Mouse (Mus musculus): ENCODE measurements around the gene Erlin1. TPM values are rescaled to one million over a fixed set of nuclear protein-coding genes. Genes with fewer than 3 reads are reported as not detected.

Gene Erlin1
- polyA plus RNA-seq, 1 experiment from 2014 or later, result 20.5 TPM

DNA sequence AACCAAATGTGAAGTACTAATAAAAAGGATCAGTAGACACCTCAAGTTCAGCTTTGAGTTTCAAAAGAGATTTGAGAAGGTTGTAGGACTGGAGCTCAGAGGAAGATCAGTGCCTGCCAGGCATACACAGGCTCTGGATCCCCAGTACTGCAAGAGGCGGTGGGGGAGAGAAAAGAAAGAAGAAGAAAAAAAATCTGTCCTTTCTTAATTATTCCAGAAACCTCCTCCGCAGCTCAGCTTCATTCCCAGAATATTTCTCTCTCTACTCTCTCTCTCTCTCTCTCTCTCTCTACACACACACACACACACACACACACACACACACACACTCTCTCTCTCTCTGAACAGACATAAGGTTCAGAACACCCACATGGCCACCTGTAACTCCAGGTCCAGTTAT, 10.4 kb upstream of the Erlin1 start:
- 86% methylated on average over 2 of the region's 2 CpGs for WGBS
- H3K36me3 ChIP-seq (replicated peaks), result peaks cover 95% of the 10 kb centered on the region
- H3K9me3 ChIP-seq, result no peaks in the 10 kb centered on the region
- no peaks in the 10 kb centered on the region for H3K27me3 ChIP-seq (replicated peaks; ENCODE audit: low read depth, poor library complexity, severe bottlenecking)
- no peak overlapping the region for H3K27ac ChIP-seq (replicated peaks)
- no peak overlapping the region for H3K4me3 ChIP-seq
- DNase-seq (ENCODE audit: low spot score), result no peak
- H3K4me1 ChIP-seq, result 0 out of 2 replicates have a peak, but pooled peaks cover 4% of the 10 kb centered on the region

- Histone ChIP-seq H3K27ac (replicated peaks) (no peak overlapping the region), H3K4me3 (no peak overlapping the region), H3K27me3 (replicated peaks; ENCODE audit: low read depth, poor library complexity, severe bottlenecking) (no peaks in the 10 kb centered on the region), H3K9me3 (no peaks in the 10 kb centered on the region), H3K4me1 (0 out of 2 replicates have a peak, but pooled peaks cover 4% of the 10 kb centered on the region), H3K36me3 (replicated peaks) (peaks cover 81% of the 10 kb centered on the region)
- 83% methylated on average over 4 of the region's 4 CpGs for WGBS
- DNase-seq (ENCODE audit: low spot score), result no peak
Measured at GRCm38 (mm10) chr19:44077024-44077423, 7.4 kb upstream of the Erlin1 start.

DNA sequence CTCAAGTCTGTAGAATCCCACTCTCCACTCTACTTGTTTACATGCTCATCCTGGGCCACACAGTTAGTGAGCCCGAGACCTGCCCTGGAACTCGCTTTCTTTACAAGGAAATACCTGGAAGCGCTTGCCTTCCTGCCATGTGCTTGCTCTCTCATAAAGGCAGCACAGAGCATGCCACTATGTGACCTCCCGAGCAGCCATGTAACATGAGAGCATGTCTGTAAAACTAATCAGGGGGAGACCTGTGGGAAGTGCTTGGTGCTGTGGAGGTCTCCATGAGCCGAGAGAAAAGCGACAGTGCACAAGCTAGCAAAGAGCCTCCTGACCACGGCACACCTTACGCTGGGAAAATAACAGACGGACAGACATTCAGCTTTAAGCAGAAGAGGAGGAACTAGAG, 6.9 kb upstream of the Erlin1 start:
- peaks cover 78% of the 10 kb centered on the region for H3K36me3 ChIP-seq (replicated peaks)
- H3K4me3 ChIP-seq, result no peak overlapping the region
- no peaks in the 10 kb centered on the region for H3K27me3 ChIP-seq (replicated peaks; ENCODE audit: low read depth, poor library complexity, severe bottlenecking)
- WGBS, result 76% methylated on average over 9 of the region's 9 CpGs
- 0 out of 2 replicates have a peak, but pooled peaks cover 4% of the 10 kb centered on the region for H3K4me1 ChIP-seq
- H3K9me3 ChIP-seq, result no peaks in the 10 kb centered on the region
- H3K27ac ChIP-seq (replicated peaks), result no peak overlapping the region
- DNase-seq (ENCODE audit: low spot score), result peak; percentile 10

GRCm38 (mm10) chr19:44074986-44075385, 5.4 kb upstream of the Erlin1 start:
- H3K4me3 ChIP-seq, result no peak overlapping the region
- no peaks in the 10 kb centered on the region for H3K27me3 ChIP-seq (replicated peaks; ENCODE audit: low read depth, poor library complexity, severe bottlenecking)
- DNase-seq (ENCODE audit: low spot score), result no peak
- no peak overlapping the region for H3K27ac ChIP-seq (replicated peaks)
- 86% methylated on average over 11 of the region's 11 CpGs for WGBS
- H3K4me1 ChIP-seq, result peaks cover 6% of the 10 kb centered on the region; the same call in 1 of the 2 replicates
- no peaks in the 10 kb centered on the region for H3K9me3 ChIP-seq
- peaks cover 70% of the 10 kb centered on the region for H3K36me3 ChIP-seq (replicated peaks)

GRCm38 (mm10) chr19:44071166-44071565, 1.6 kb upstream of the Erlin1 start:
- Histone ChIP-seq H3K36me3 (replicated peaks) (peaks cover 32% of the 10 kb centered on the region), H3K9me3 (no peaks in the 10 kb centered on the region), H3K4me1 (peaks cover 15% of the 10 kb centered on the region), H3K27ac (replicated peaks) (no peak overlapping the region), H3K27me3 (replicated peaks; ENCODE audit: low read depth, poor library complexity, severe bottlenecking) (0 out of 2 replicates have a peak, but pooled peaks cover 6% of the 10 kb centered on the region), H3K4me3 (no peak overlapping the region)
- DNase-seq (ENCODE audit: low spot score), result no peak
- WGBS, result 62% methylated on average over 5 of the region's 5 CpGs

GRCm38 (mm10) chr19:44069914-44070232, 288 bp upstream of the Erlin1 start:
- H3K4me3 ChIP-seq, result peak overlapping the region; percentile 84
- H3K4me1 ChIP-seq, result peaks cover 15% of the 10 kb centered on the region
- peaks cover 23% of the 10 kb centered on the region for H3K36me3 ChIP-seq (replicated peaks)
- H3K27me3 ChIP-seq (replicated peaks; ENCODE audit: low read depth, poor library complexity, severe bottlenecking), result 0 out of 2 replicates have a peak, but pooled peaks cover 6% of the 10 kb centered on the region
- WGBS, result 12% methylated on average over 4 of the region's 4 CpGs
- H3K9me3 ChIP-seq, result no peaks in the 10 kb centered on the region
- H3K27ac ChIP-seq (replicated peaks), result peak overlapping the region; percentile 84
- DNase-seq (ENCODE audit: low spot score), result no peak

DNA sequence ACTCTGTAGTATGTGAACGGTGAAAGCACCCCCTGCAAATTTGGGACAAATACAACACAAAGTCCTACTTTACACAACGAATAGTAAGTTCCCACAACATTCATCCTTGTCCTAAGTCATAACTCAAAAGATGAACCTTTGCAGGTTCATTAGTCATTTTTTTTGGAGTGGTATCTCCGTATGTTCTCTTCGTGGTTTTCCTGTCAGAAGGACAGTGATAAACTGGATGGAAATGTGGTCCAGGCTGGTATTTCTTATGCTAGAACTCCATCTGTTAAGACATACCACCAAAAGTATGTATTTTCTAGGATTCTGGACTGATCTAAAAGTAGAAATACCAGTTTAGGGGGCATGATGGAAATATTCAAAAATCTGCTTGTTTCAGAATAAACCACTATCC, 1.4 kb downstream of the Erlin1 start:
- H3K27ac ChIP-seq (replicated peaks), result no peak overlapping the region
- no peak for DNase-seq (ENCODE audit: low spot score)
- H3K4me1 ChIP-seq, result peaks cover 15% of the 10 kb centered on the region
- H3K4me3 ChIP-seq, result peak overlapping the region; percentile 84
- WGBS, result 87% methylated on average over 4 of the region's 4 CpGs
- no peaks in the 10 kb centered on the region for H3K9me3 ChIP-seq
- H3K36me3 ChIP-seq (replicated peaks), result peaks cover 27% of the 10 kb centered on the region
- H3K27me3 ChIP-seq (replicated peaks; ENCODE audit: low read depth, poor library complexity, severe bottlenecking), result 0 out of 2 replicates have a peak, but pooled peaks cover 6% of the 10 kb centered on the region

GRCm38 (mm10) chr19:44067323-44068049, 2.1 kb downstream of the Erlin1 start:
- 0 out of 2 replicates have a peak, but pooled peaks cover 6% of the 10 kb centered on the region for H3K27me3 ChIP-seq (replicated peaks; ENCODE audit: low read depth, poor library complexity, severe bottlenecking)
- DNase-seq (ENCODE audit: low spot score), result no peak
- no peak overlapping the region for H3K27ac ChIP-seq (replicated peaks)
- peaks cover 15% of the 10 kb centered on the region for H3K4me1 ChIP-seq
- no peak overlapping the region for H3K4me3 ChIP-seq
- peaks cover 23% of the 10 kb centered on the region for H3K36me3 ChIP-seq (replicated peaks)
- H3K9me3 ChIP-seq, result no peaks in the 10 kb centered on the region
- 79% methylated on average over 9 of the region's 9 CpGs for WGBS

DNA sequence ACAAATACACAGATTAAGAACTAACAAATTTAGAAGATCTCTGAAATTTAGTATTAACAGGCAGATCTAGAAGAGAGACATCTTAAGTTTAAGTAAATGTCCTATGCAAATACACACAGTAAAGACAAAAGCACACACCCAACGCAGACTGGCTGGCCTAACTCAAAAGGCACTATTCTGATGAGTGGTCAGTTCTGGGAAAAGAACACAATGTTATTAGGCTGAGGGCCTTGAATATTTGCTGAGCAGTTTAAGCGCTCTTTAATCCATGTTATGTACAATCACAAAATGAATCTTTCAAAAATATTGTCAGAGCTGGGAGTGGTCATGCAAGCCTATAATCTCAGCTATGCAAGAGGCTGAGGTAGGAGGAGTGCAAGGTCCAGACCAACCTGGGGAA, 4.9 kb downstream of the Erlin1 start:
- Histone ChIP-seq H3K36me3 (replicated peaks) (peaks cover 33% of the 10 kb centered on the region), H3K27me3 (replicated peaks; ENCODE audit: low read depth, poor library complexity, severe bottlenecking) (0 out of 2 replicates have a peak, but pooled peaks cover 6% of the 10 kb centered on the region), H3K4me3 (no peak overlapping the region), H3K27ac (replicated peaks) (no peak overlapping the region), H3K4me1 (peaks cover 11% of the 10 kb centered on the region), H3K9me3 (no peaks in the 10 kb centered on the region)
- WGBS, result 91% methylated on average over 2 of the region's 2 CpGs
- DNase-seq (ENCODE audit: low spot score), result no peak

DNA sequence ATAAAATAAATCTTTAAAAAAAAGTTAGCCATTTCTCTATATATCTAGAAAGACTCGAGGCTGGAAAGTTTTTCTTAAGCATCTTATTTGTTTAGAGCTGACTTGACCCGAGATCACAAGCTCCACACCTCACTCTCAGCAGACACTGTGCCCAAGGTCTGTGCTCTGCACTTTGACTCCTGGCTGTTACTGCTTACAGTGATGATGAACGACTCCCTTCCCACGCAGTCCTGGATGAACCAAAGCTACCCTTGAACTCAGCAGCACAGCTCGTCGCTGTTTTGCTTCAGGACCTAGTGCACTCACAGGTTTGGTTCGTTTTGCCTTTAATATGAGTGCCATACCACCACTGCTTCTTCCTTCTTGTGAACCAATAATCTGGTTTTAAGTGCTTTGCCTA, 5.8 kb downstream of the Erlin1 start:
- peaks cover 4% of the 10 kb centered on the region for H3K4me1 ChIP-seq
- no peak for DNase-seq (ENCODE audit: low spot score)
- no peak overlapping the region for H3K27ac ChIP-seq (replicated peaks)
- peaks cover 41% of the 10 kb centered on the region for H3K36me3 ChIP-seq (replicated peaks)
- no peak overlapping the region for H3K4me3 ChIP-seq
- H3K9me3 ChIP-seq, result no peaks in the 10 kb centered on the region
- 90% methylated on average over 7 of the region's 7 CpGs for WGBS
- H3K27me3 ChIP-seq (replicated peaks; ENCODE audit: low read depth, poor library complexity, severe bottlenecking), result 0 out of 2 replicates have a peak, but pooled peaks cover 6% of the 10 kb centered on the region

- no peaks in the 10 kb centered on the region for H3K9me3 ChIP-seq
- peaks cover 67% of the 10 kb centered on the region for H3K36me3 ChIP-seq (replicated peaks)
- H3K27ac ChIP-seq (replicated peaks), result no peak overlapping the region
- 89% methylated on average over 3 of the region's 3 CpGs for WGBS
- H3K4me1 ChIP-seq, result no peaks in the 10 kb centered on the region
- no peak for DNase-seq (ENCODE audit: low spot score)
- H3K4me3 ChIP-seq, result no peak overlapping the region
- no peaks in the 10 kb centered on the region for H3K27me3 ChIP-seq (replicated peaks; ENCODE audit: low read depth, poor library complexity, severe bottlenecking)
Measured at GRCm38 (mm10) chr19:44060226-44060625, 9.4 kb downstream of the Erlin1 start.

DNA sequence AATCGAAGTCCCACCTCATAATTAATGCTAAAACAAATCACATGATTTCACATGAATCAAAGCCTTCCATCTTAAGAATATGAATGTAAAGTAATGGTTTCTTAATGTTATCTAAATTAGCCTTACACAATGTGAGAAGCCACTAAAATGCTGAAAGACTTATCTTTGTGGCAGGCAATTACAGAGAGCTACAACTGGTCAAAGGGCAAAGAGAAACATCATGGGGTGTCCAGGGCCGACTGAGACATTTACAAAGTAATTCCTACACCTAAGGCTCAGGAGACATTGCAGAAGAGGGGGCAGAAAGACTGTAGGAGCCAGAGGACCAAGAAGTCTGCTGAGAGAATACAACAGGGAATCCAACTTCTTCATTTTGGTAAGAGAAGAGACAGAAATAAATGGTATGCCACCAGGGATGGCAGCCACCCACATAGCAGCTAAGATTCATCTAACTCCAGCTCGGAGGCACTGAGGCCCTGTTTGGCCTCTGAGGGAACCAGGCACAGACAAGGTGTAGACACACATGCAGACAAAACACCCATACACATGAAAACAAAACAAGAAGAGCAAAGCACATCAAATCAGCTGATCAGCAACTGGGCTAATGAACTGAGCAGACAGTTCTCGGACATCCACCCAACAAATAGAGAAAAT, 14.3 kb downstream of the Erlin1 start:
- H3K4me3 ChIP-seq, result no peak overlapping the region
- no peak overlapping the region for H3K27ac ChIP-seq (replicated peaks)
- WGBS, result 80% methylated on average over 4 of the region's 4 CpGs
- DNase-seq (ENCODE audit: low spot score), result no peak
- H3K9me3 ChIP-seq, result no peaks in the 10 kb centered on the region
- peaks cover 52% of the 10 kb centered on the region for H3K36me3 ChIP-seq (replicated peaks)
- H3K27me3 ChIP-seq (replicated peaks; ENCODE audit: low read depth, poor library complexity, severe bottlenecking), result no peaks in the 10 kb centered on the region
- H3K4me1 ChIP-seq, result no peaks in the 10 kb centered on the region

GRCm38 (mm10) chr19:44050388-44050787, 19.2 kb downstream of the Erlin1 start:
- WGBS, result 83% methylated on average over 4 of the region's 4 CpGs
- Histone ChIP-seq H3K9me3 (no peaks in the 10 kb centered on the region), H3K4me3 (no peak overlapping the region), H3K36me3 (replicated peaks) (peaks cover 37% of the 10 kb centered on the region), H3K4me1 (no peaks in the 10 kb centered on the region), H3K27me3 (replicated peaks; ENCODE audit: low read depth, poor library complexity, severe bottlenecking) (no peaks in the 10 kb centered on the region), H3K27ac (replicated peaks) (no peak overlapping the region)
- DNase-seq (ENCODE audit: low spot score), result no peak
